Mouse (Mus musculus) cerebellum, adult 2 months (tissue): ENCODE data around the gene Myef2. TPM values are rescaled to one million over a fixed set of nuclear protein-coding genes. Genes with fewer than 3 reads are reported as not detected.

ENCODE experiments used
- DNase-seq, 2 experiments: peaks; one replicate each; pipeline ENCODE4 v3.0.0; 2021
- H3K27ac ChIP-seq: fragments of 200-500 bp; 2 replicates; pipeline ENCODE4 v1.5.1; 2012; ENCODE audit warnings: low read length, control low read depth, inconsistent platforms; ENCODE audit not compliant: insufficient read depth
- H3K27me3 ChIP-seq: fragments of 200-500 bp; 2 replicates; pipeline ENCODE4 v1.6.1; 2012; ENCODE audit warnings: inconsistent platforms, mild to moderate bottlenecking, low read length, moderate library complexity; ENCODE audit not compliant: control insufficient read depth, insufficient read depth
- H3K4me1 ChIP-seq: fragments of 200-500 bp; 2 replicates; pipeline ENCODE4 v1.6.1; 2011; ENCODE audit warnings: low read length; ENCODE audit not compliant: control insufficient read depth, insufficient read depth
- H3K4me3 ChIP-seq: fragments of 200-500 bp; replicated peaks from 2 replicates; pipeline ENCODE3; 2011; ENCODE audit warnings: mild to moderate bottlenecking, low read depth, low read length, control low read depth; ENCODE audit not compliant: insufficient read depth
- CTCF ChIP-seq: fragments of 200-500 bp; IDR thresholded peaks from 2 replicates; pipeline ENCODE4 v1.5.1; 2011; ENCODE audit warnings: low read depth, mild to moderate bottlenecking, control low read depth, low read length, moderate library complexity, borderline replicate concordance; ENCODE audit not compliant: insufficient read depth
- POLR2A ChIP-seq: fragments of 200-500 bp; IDR thresholded peaks from 2 replicates; pipeline ENCODE4 v1.6.1; 2011; ENCODE audit warnings: low read length, control low read depth, borderline replicate concordance; ENCODE audit not compliant: insufficient read depth
- WGBS: fragments of 180-500 bp; shearing (Covaris S2); methylation state at CpG from one replicate; pipeline ENCODE4 v1.1.7; 2018; 5-methylcytosine and 5-hydroxymethylcytosine counted together
- polyA plus RNA-seq: library from polyadenylated mRNA; depleted of rRNA; stranded (reverse); fragments of >200 nt; gene quantifications from 2 replicates; pipeline ENCODE4 v1.2.3, GENCODE M21; 2012; rRNA removed

The Myef2 gene
- polyA plus RNA-seq: 80.7 and 86.2 TPM in 2 replicates

DNA sequence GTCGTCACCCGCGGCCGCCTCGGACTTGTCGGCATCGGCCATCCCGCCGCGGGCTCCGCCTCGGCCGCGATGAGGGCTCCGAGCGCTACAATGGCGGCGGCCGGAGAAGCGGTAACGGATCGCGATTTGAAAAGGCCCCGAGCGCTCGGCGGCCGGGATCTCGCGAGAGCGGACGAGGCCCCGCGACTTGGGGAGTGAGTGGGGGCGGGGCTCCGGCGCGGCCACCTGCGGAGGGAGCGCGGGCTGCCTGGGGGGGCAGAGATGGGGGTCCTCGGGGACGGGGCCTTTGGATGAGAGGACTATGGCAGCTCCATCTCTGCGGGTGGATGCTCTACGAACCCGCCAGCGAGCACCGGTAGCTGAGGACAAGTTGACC lies at the start of gene Myef2:
Gene Myef2 (minus strand): TSS at position 185 of the 376 bp plus-strand sequence.
- no peak for TF ChIP-seq POLR2A
- no peak for TF ChIP-seq CTCF

DNA sequence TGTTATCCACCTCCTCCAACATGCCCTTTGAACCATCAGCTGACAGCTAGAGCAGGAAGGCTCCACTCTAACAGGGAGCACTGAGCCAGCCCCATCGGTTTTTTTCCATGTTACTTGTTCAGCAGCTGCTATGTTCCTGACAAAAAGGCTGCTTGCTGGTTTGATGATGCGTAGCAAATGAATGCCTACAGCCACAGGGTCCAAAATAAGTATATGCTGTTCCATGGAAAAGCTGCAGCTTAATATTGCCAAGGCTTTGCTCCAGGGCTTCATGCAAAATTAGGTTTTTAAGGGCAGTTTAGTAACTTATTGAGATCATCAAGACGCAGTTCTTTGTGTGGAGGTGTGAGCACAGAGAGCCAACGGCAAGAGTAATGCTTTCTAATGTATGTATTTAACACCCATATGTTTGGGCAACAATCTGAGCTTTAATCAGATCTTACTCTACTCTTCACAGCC lies 38.6 kb upstream of the Myef2 start:
- Histone ChIP-seq H3K27me3 (no peaks in the 10 kb centered on the region), H3K4me1 (no peaks in the 10 kb centered on the region), H3K4me3 (no peak overlapping the region), H3K27ac (no peak overlapping the region)
- no peak for TF ChIP-seq CTCF
- TF ChIP-seq POLR2A: no peak
- 37% methylated on average over 4 of the region's 4 CpGs for WGBS
- DNase-seq: no peak

More for the DNA sequence above, at the start of gene Myef2:
- H3K27ac ChIP-seq: peak within 1 kb of the TSS; percentile 55
- WGBS: under 1% methylated on average over 48 of the region's 48 CpGs
- peak in 1 of 2 experiments; percentile 81 for DNase-seq
- H3K4me3 ChIP-seq: peak within 1 kb of the TSS; percentile 73
- no peaks in the 10 kb centered on the region for H3K27me3 ChIP-seq
- peaks cover 3% of the 10 kb centered on the region; the same call in 1 of the 2 replicates for H3K4me1 ChIP-seq

DNA sequence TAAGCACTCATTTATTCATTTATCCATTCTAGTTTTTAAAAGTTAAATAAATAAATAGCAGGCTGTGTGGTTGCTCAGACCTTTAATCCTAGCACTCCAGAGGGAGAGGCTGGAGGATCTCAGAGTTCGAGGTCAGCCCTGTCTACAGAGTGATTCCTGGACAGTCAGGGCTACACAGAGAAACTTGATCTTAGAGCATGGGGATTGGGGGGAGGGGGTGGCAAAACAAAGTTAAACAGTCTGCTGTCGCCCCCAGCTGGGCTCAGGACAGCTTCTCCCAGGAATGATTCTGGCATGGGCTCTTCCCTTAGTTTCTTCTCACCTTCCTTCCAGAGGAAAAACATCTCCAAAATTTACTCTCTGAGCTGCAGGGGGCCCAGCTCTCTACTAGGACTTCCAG lies 32.0 kb upstream of the Myef2 start:
- Histone ChIP-seq H3K27me3 (no peaks in the 10 kb centered on the region), H3K4me1 (no peaks in the 10 kb centered on the region), H3K4me3 (no peak overlapping the region), H3K27ac (no peak overlapping the region)
- 29% methylated on average over 2 of the region's 2 CpGs for WGBS
- no peak for DNase-seq
- TF ChIP-seq POLR2A (no peak), CTCF (no peak)

- DNase-seq: no peak
- WGBS: 88% methylated on average over 9 of the region's 9 CpGs
- H3K27me3 ChIP-seq: no peaks in the 10 kb centered on the region
- no peak overlapping the region for H3K4me3 ChIP-seq
- no peaks in the 10 kb centered on the region for H3K4me1 ChIP-seq
- TF ChIP-seq POLR2A: no peak
- TF ChIP-seq CTCF: no peak
- no peak overlapping the region for H3K27ac ChIP-seq
Measured at GRCm38 (mm10) chr2:125154294-125154693, 30.8 kb upstream of the Myef2 start.

DNA sequence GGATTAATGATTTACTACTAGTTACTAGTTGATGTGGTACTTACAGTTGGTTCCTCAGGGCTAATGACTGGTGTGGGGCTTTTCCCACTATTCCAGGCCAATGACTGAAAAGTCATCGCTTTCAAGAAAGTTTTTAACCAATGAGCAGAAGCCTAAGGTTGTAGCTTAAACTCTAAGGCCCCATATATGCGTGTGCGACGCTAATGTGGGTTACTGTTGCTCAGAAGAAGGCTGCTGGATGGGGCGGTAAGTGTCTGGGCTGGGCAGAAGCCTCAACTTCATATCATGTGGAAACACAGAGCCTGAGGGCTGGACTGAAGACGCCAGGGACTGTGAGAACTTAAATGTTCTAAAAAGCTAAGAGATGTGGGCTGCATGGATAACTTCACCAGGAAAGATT lies 28.9 kb upstream of the Myef2 start, which contains the start of gene Slc12a1:
Gene Slc12a1 (plus strand): TSS at position 118 of the 400 bp plus-strand sequence.
- DNase-seq: no peak
- no peaks in the 10 kb centered on the region for H3K27me3 ChIP-seq
- 89% methylated on average over 6 of the region's 6 CpGs for WGBS
- no peak within 1 kb of the TSS for H3K4me3 ChIP-seq
- H3K27ac ChIP-seq: no peak within 1 kb of the TSS
- TF ChIP-seq POLR2A: no peak
- TF ChIP-seq CTCF: no peak
- no peaks in the 10 kb centered on the region for H3K4me1 ChIP-seq

- no peak for DNase-seq
- H3K4me3 ChIP-seq: no peak overlapping the region
- TF ChIP-seq CTCF (no peak), POLR2A (no peak)
- no peaks in the 10 kb centered on the region for H3K27me3 ChIP-seq
- no peaks in the 10 kb centered on the region for H3K4me1 ChIP-seq
- H3K27ac ChIP-seq: no peak overlapping the region
Measured at GRCm38 (mm10) chr2:125142336-125142735, 18.9 kb upstream of the Myef2 start.

DNA sequence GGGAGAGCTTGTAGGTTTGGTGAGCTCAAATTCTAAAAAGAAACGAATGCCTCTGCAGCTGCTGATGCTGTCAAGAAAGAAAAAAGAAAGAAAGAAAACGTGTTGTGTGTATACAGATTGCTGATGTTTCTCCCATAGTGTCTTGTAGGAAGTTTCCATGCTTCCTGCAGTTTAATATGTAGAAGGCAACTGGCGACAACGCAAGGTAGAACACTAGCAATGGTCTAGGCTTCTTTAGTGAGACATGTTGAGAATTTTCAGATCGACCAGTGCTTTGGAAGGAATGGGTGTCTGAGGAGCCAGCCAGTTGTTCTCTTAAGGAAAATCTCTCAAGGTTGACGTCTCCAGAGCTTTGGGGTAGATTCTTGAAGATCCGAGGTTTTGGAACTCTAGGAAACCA lies 13.4 kb upstream of the Myef2 start:
- Histone ChIP-seq H3K27me3 (no peaks in the 10 kb centered on the region), H3K4me1 (no peaks in the 10 kb centered on the region), H3K4me3 (no peak overlapping the region), H3K27ac (no peak overlapping the region)
- WGBS: 58% methylated on average over 7 of the region's 7 CpGs
- no peak for DNase-seq
- TF ChIP-seq CTCF: no peak
- TF ChIP-seq POLR2A: no peak

DNA sequence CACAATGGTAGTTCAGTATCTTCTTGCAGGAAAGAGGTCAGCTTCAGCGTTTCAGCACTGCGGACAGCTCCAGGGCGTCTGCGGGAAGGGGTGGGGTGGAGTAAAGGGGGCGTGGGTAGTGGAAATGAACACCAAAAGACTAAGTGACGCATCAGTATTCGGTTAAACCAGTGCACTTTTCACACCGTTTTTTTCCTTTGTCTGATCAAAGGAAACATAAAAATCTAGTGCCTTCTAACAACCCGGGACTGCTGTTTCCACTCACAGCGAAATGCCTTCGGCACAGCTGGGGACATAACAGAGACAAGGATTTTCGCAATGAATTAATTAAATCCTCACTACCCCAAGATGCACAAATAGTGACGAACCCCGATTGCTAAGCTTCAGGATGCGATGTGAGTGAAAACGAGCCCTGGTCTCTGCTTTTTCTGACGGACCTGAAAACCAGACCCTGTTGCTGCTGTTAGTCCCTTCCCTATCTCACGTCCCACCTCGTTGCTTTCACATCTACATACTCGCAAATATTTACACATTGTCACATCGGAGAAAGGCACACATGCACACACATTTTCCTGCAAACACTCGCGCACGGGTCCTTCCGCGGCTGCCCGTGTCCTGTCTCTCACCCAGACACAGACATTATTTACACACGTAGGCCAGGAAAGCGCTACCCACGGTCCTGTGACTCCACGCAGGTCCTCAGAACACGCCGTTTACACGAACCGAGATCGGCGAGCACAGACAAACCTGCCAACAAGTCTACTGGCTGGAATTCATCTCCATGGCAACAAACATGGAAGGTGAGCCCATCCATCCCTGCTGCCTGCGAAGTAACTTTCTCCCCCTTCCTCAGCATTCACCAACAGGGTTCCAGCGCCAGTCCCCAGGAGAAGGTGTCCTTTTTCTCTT lies 12.7 kb upstream of the Myef2 start, which contains the start of gene Ctxn2:
Gene Ctxn2 (plus strand): TSS at position 790 of the 909 bp plus-strand sequence.
- 2% methylated on average over 39 of the region's 39 CpGs for WGBS
- DNase-seq: peak; percentile 45 to 57

More for the DNA sequence above, 12.7 kb upstream of the Myef2 start, which contains the start of gene Ctxn2:
- peak within 1 kb of the TSS; percentile 63 for H3K4me3 ChIP-seq
- TF ChIP-seq CTCF: no peak
- TF ChIP-seq POLR2A: no peak
- H3K4me1 ChIP-seq: no peaks in the 10 kb centered on the region
- H3K27me3 ChIP-seq: no peaks in the 10 kb centered on the region
- H3K27ac ChIP-seq: no peak within 1 kb of the TSS
